Mouse (Mus musculus): Measurements from ENCODE around the gene Calm1. TPM values are rescaled to one million over a fixed set of nuclear protein-coding genes. Genes with fewer than 3 reads are reported as not detected.

Gene Calm1
- polyA plus RNA-seq, 1 experiment, result 991 TPM

GRCm38 (mm10) chr12:100241911-100242796 lies 42.9 kb downstream of the Calm1 start:
- TF ChIP-seq POLR2A (IDR thresholded peaks at IDR 0.05; ENCODE audit: borderline replicate concordance, insufficient read depth, low read length) (peak; percentile 50; the same call in 1 of the 2 replicates), CTCF (IDR thresholded peaks at IDR 0.05; ENCODE audit: borderline replicate concordance, insufficient read depth, low read depth, low read length) (no peak)
- Histone ChIP-seq H3K4me3 (replicated peaks; ENCODE audit: insufficient read depth, low read depth, low read length) (peak overlapping the region; percentile 52), H3K4me1 (ENCODE audit: control insufficient read depth, insufficient read depth, low read length) (peaks cover 18% of the 10 kb centered on the region; the same call in 1 of the 2 replicates), H3K27ac (ENCODE audit: insufficient read depth, low read length) (peak overlapping the region; percentile 97), H3K27me3 (ENCODE audit: control insufficient read depth, insufficient read depth, low read length) (no peaks in the 10 kb centered on the region)
- WGBS, result 8% methylated on average over 22 of the region's 22 CpGs
- peak; percentile 83 to 93 for DNase-seq

- Histone ChIP-seq H3K27me3 (ENCODE audit: control insufficient read depth, insufficient read depth, low read length) (no peaks in the 10 kb centered on the region), H3K4me3 (replicated peaks; ENCODE audit: insufficient read depth, low read depth, low read length) (no peak overlapping the region), H3K27ac (ENCODE audit: insufficient read depth, low read length) (no peak overlapping the region), H3K4me1 (ENCODE audit: control insufficient read depth, insufficient read depth, low read length) (peaks cover 14% of the 10 kb centered on the region; the same call in 1 of the 2 replicates)
- 32% methylated on average over 5 of the region's 5 CpGs for WGBS
- DNase-seq, result peak in 1 of 2 experiments; percentile 57
- TF ChIP-seq POLR2A (IDR thresholded peaks at IDR 0.05; ENCODE audit: borderline replicate concordance, insufficient read depth, low read length) (no peak), CTCF (IDR thresholded peaks at IDR 0.05; ENCODE audit: borderline replicate concordance, insufficient read depth, low read depth, low read length) (no peak)
Observed at GRCm38 (mm10) chr12:100244580-100244979, 45.3 kb downstream of the Calm1 start.

- no peak overlapping the region for H3K4me3 ChIP-seq (replicated peaks; ENCODE audit: insufficient read depth, low read depth, low read length)
- H3K27ac ChIP-seq (ENCODE audit: insufficient read depth, low read length), result no peak overlapping the region
- 93% methylated on average over 7 of the region's 7 CpGs for WGBS
- H3K4me1 ChIP-seq (ENCODE audit: control insufficient read depth, insufficient read depth, low read length), result peaks cover 7% of the 10 kb centered on the region; the same call in 1 of the 2 replicates
- no peak for TF ChIP-seq POLR2A (IDR thresholded peaks at IDR 0.05; ENCODE audit: borderline replicate concordance, insufficient read depth, low read length)
- no peak for TF ChIP-seq CTCF (IDR thresholded peaks at IDR 0.05; ENCODE audit: borderline replicate concordance, insufficient read depth, low read depth, low read length)
- H3K27me3 ChIP-seq (ENCODE audit: control insufficient read depth, insufficient read depth, low read length), result no peaks in the 10 kb centered on the region
- DNase-seq, result no peak
Observed at GRCm38 (mm10) chr12:100249170-100249569, 49.9 kb downstream of the Calm1 start.

- no peak overlapping the region for H3K27ac ChIP-seq (ENCODE audit: insufficient read depth, low read length)
Observed at GRCm38 (mm10) chr12:100254471-100254870, 55.2 kb downstream of the Calm1 start.

GRCm38 (mm10) chr12:100255441-100255949 lies 56.3 kb downstream of the Calm1 start:
- DNase-seq, result peak; percentile 68 to 81
- Histone ChIP-seq H3K27ac (ENCODE audit: insufficient read depth, low read length) (peak overlapping the region; percentile 70), H3K27me3 (ENCODE audit: control insufficient read depth, insufficient read depth, low read length) (no peaks in the 10 kb centered on the region), H3K4me1 (ENCODE audit: control insufficient read depth, insufficient read depth, low read length) (peaks cover 14% of the 10 kb centered on the region), H3K4me3 (replicated peaks; ENCODE audit: insufficient read depth, low read depth, low read length) (no peak overlapping the region)
- WGBS, result 11% methylated on average over 2 of the region's 2 CpGs
- TF ChIP-seq CTCF (IDR thresholded peaks at IDR 0.05; ENCODE audit: borderline replicate concordance, insufficient read depth, low read depth, low read length) (no peak), POLR2A (IDR thresholded peaks at IDR 0.05; ENCODE audit: borderline replicate concordance, insufficient read depth, low read length) (no peak)

More at GRCm38 (mm10) chr12:100254471-100254870, 55.2 kb downstream of the Calm1 start:
- H3K4me3 ChIP-seq (replicated peaks; ENCODE audit: insufficient read depth, low read depth, low read length), result no peak overlapping the region
- H3K4me1 ChIP-seq (ENCODE audit: control insufficient read depth, insufficient read depth, low read length), result peaks cover 11% of the 10 kb centered on the region
- 87% methylated on average over 4 of the region's 4 CpGs for WGBS
- DNase-seq, result no peak
- TF ChIP-seq CTCF (IDR thresholded peaks at IDR 0.05; ENCODE audit: borderline replicate concordance, insufficient read depth, low read depth, low read length) (no peak), POLR2A (IDR thresholded peaks at IDR 0.05; ENCODE audit: borderline replicate concordance, insufficient read depth, low read length) (no peak)
- no peaks in the 10 kb centered on the region for H3K27me3 ChIP-seq (ENCODE audit: control insufficient read depth, insufficient read depth, low read length)

- 59% methylated on average over 3 of the region's 3 CpGs for WGBS
- no peak for TF ChIP-seq CTCF (IDR thresholded peaks at IDR 0.05; ENCODE audit: borderline replicate concordance, insufficient read depth, low read depth, low read length)
- no peak for TF ChIP-seq POLR2A (IDR thresholded peaks at IDR 0.05; ENCODE audit: borderline replicate concordance, insufficient read depth, low read length)
- H3K4me1 ChIP-seq (ENCODE audit: control insufficient read depth, insufficient read depth, low read length), result peaks cover 18% of the 10 kb centered on the region
Observed at GRCm38 (mm10) chr12:100257779-100258178, 58.5 kb downstream of the Calm1 start.

More at GRCm38 (mm10) chr12:100257779-100258178, 58.5 kb downstream of the Calm1 start:
- Histone ChIP-seq H3K27me3 (ENCODE audit: control insufficient read depth, insufficient read depth, low read length) (no peaks in the 10 kb centered on the region), H3K4me3 (replicated peaks; ENCODE audit: insufficient read depth, low read depth, low read length) (no peak overlapping the region), H3K27ac (ENCODE audit: insufficient read depth, low read length) (no peak overlapping the region)
- no peak for DNase-seq

Other genes starting within 250 kb of the Calm1 start
- 7.1 and 9.2 TPM in 2 replicates for gene Kcnk13, start 234.9 kb upstream of the Calm1 start, polyA plus RNA-seq (2012; rRNA removed)
- gene Psmc1, start 89.3 kb upstream of the Calm1 start, polyA plus RNA-seq (2012; rRNA removed), result 163 and 177 TPM in 2 replicates
- gene Nrde2, start 39.8 kb upstream of the Calm1 start, polyA plus RNA-seq (2012; rRNA removed), result 14.8 and 16.9 TPM in 2 replicates

Data from cerebellum, adult 2 months (tissue).